Mouse (Mus musculus) liver, embryonic 13.5 days (tissue): ENCODE measurements around the gene Hsd11b1. TPM values are rescaled to one million over a fixed set of nuclear protein-coding genes. Genes with fewer than 3 reads are reported as not detected.
A peak's percentile ranks its signal among the peaks of the same experiment; 100 is the strongest.

Experiments
- ATAC-seq: fragments of 200-750 bp; cut with Nextera tagmentation; 2 replicates; pipeline ENCODE4 v1.8.0; 2017; ENCODE audit warnings: low read depth, mild to moderate bottlenecking, moderate number of reproducible peaks, moderate library complexity
- DNase-seq: peaks from one replicate; pipeline ENCODE4 v3.0.0; 2022
- H3K27ac ChIP-seq: fragments of 300-500 bp; sonication (generic); 2 replicates; pipeline ENCODE4 v1.5.1; 2015; ENCODE audit warnings: moderate library complexity, mild to moderate bottlenecking, inconsistent platforms
- H3K27me3 ChIP-seq: fragments of 300-500 bp; sonication (generic); 2 replicates; pipeline ENCODE4 v1.6.1; 2015; ENCODE audit warnings: mild to moderate bottlenecking, inconsistent platforms
- H3K36me3 ChIP-seq: fragments of 300-500 bp; sonication (generic); 2 replicates; pipeline ENCODE4 v1.6.1; 2015; ENCODE audit warnings: mild to moderate bottlenecking, inconsistent platforms
- H3K4me1 ChIP-seq: fragments of 300-500 bp; sonication (generic); replicated peaks from 2 replicates; pipeline ENCODE4 v1.6.1; 2015; ENCODE audit warnings: inconsistent platforms
- H3K4me2 ChIP-seq: fragments of 300-500 bp; sonication (generic); 2 replicates; pipeline ENCODE4 v1.6.1; 2015; ENCODE audit warnings: inconsistent platforms, mild to moderate bottlenecking, moderate library complexity
- H3K4me3 ChIP-seq: fragments of 300-500 bp; sonication (generic); replicated peaks from 2 replicates; pipeline ENCODE4 v1.5.1; 2015; ENCODE audit warnings: mild to moderate bottlenecking, inconsistent platforms
- H3K9ac ChIP-seq: fragments of 300-500 bp; sonication (generic); 2 replicates; pipeline ENCODE4 v1.6.1; 2015; ENCODE audit warnings: mild to moderate bottlenecking, inconsistent platforms
- H3K9me3 ChIP-seq: fragments of 300-500 bp; sonication (generic); replicated peaks from 2 replicates; pipeline ENCODE4 v1.6.1; 2016; ENCODE audit warnings: inconsistent platforms
- WGBS: fragments of 180-500 bp; shearing (Covaris S2); methylation state at CpG from one replicate; pipeline ENCODE4 v1.1.7; 2015; ENCODE audit not compliant: insufficient replicate concordance; 5-methylcytosine and 5-hydroxymethylcytosine counted together
- polyA plus RNA-seq: library from polyadenylated mRNA; unstranded; fragments of >200 nt; fragmentation: Nextera tagmentation; extraction: Ambion mirVana; gene quantifications from 2 replicates; pipeline ENCODE4 v1.2.1, GENCODE M21; 2015

Gene Hsd11b1
- polyA plus RNA-seq, result 2.0 and 2.1 TPM in 2 replicates

GRCm38 (mm10) chr1:193263955-193264598, at the start of gene Hsd11b1:
Gene Hsd11b1, minus strand, starts transcription at chr1:193264075.
- WGBS, result 28% methylated on average over 5 of the region's 5 CpGs

DNA sequence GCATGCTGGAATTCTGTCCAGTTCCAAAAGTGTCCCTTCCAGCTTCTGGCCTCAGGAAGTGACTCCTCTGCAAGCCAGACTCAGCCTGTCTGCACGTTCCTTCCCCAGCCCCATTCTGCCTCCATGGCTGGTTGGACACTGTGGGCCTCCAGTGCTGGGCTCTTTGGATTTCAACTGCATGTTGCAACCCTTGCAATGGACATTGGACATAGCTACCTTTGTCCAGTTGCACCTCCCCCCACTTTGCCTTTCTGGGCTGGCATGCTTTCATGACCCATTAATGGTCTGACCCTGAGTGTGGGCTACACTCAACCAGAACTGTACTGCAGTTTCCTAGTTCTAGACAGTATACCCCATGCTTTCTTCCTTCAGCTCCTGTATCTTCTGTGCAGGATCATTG, 47.7 kb upstream of the Hsd11b1 start:
- H3K4me1 ChIP-seq, result peaks cover 16% of the 10 kb centered on the region
- DNase-seq (no peak), ATAC-seq (peak; percentile 76)
- no peaks in the 10 kb centered on the region for H3K27me3 ChIP-seq
- no peaks in the 10 kb centered on the region for H3K36me3 ChIP-seq
- no peak overlapping the region for H3K4me3 ChIP-seq
- no peak overlapping the region for H3K4me2 ChIP-seq
- no peaks in the 10 kb centered on the region for H3K9me3 ChIP-seq
- WGBS, result 46% methylated on average over 1 of the region's 1 CpGs
- H3K9ac ChIP-seq, result no peak overlapping the region
- peak overlapping the region; percentile 66 for H3K27ac ChIP-seq

More at GRCm38 (mm10) chr1:193263955-193264598, at the start of gene Hsd11b1:
- Histone ChIP-seq H3K4me1 (no peaks in the 10 kb centered on the region), H3K9me3 (no peaks in the 10 kb centered on the region), H3K4me3 (no peak within 1 kb of the TSS), H3K36me3 (no peaks in the 10 kb centered on the region), H3K27me3 (no peaks in the 10 kb centered on the region), H3K9ac (no peak within 1 kb of the TSS), H3K27ac (no peak within 1 kb of the TSS), H3K4me2 (no peak within 1 kb of the TSS)
- DNase-seq, result no peak
- ATAC-seq, result no peak

GRCm38 (mm10) chr1:193310519-193311085, 46.7 kb upstream of the Hsd11b1 start:
- DNase-seq, result no peak
- Histone ChIP-seq H3K4me1 (peaks cover 16% of the 10 kb centered on the region), H3K36me3 (no peaks in the 10 kb centered on the region), H3K27ac (no peak overlapping the region), H3K9me3 (no peaks in the 10 kb centered on the region), H3K9ac (no peak overlapping the region), H3K4me2 (no peak overlapping the region), H3K27me3 (no peaks in the 10 kb centered on the region), H3K4me3 (no peak overlapping the region)
- ATAC-seq, result no peak
- 55% methylated on average over 3 of the region's 3 CpGs for WGBS

DNA sequence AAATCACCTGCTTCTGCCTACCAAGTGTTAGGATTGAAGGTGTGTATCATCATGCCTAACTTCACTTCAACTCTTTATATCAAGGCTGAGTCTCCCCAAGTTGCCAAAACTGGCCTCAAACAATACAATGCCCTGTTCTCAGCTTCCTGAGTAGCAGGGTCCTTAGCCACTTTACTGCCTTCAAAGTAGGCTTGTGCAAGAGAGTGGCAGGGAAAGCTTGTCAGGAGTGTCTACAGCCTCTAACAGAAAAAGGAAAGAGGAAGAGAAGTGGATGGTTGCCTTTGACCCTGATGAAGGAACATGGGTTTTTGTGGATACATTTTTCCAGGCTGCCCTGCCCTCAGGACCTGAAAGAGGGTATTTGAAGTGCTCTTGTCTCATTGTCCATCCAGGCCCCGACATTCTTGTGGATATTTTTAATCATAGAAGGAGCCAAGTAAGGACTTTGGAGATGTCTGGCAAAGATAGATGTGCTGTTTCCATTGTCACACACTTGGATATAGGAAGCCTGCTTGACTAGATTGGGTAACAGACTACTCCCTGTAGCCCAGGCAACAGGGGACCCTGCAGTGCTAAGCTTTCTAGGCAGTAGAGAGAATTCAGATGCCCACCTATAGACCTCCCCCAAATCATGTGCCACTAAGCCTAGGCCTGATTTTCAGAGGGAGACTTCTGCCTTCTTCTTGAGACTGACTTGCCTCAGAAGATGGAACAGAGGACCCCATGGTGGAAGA, 46.1 kb upstream of the Hsd11b1 start:
- Histone ChIP-seq H3K9ac (no peak overlapping the region), H3K4me3 (no peak overlapping the region), H3K27me3 (no peaks in the 10 kb centered on the region), H3K4me1 (peaks cover 16% of the 10 kb centered on the region), H3K4me2 (no peak overlapping the region), H3K36me3 (no peaks in the 10 kb centered on the region), H3K9me3 (no peaks in the 10 kb centered on the region), H3K27ac (no peak overlapping the region)
- WGBS, result 28% methylated on average over 1 of the region's 1 CpGs
- DNase-seq, result no peak
- ATAC-seq, result no peak

DNA sequence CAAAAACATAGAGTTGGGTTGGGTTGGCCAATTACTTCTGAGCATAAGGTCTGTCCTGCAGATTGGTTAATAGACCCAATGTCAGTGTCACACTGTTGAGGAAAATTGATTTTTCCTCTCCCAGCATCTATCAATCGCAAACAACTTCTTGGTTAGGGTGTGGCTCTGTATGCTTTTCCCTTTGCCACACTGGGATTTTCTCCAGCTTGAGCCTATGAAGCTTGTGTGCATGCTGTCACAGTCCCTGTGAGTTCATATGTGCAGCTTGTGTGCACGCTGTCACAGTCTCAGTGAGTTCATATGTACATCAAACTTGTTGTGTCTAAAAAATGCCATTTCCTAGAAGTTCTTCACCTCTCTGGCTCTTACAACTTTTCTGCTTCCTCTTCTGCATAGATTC, 43.0 kb upstream of the Hsd11b1 start:
- Histone ChIP-seq H3K27me3 (no peaks in the 10 kb centered on the region), H3K4me3 (no peak overlapping the region), H3K36me3 (no peaks in the 10 kb centered on the region), H3K27ac (no peak overlapping the region), H3K4me2 (no peak overlapping the region), H3K4me1 (peaks cover 13% of the 10 kb centered on the region), H3K9me3 (no peaks in the 10 kb centered on the region), H3K9ac (no peak overlapping the region)
- no peak for ATAC-seq
- DNase-seq, result no peak
- 68% methylated on average over 2 of the region's 2 CpGs for WGBS

DNA sequence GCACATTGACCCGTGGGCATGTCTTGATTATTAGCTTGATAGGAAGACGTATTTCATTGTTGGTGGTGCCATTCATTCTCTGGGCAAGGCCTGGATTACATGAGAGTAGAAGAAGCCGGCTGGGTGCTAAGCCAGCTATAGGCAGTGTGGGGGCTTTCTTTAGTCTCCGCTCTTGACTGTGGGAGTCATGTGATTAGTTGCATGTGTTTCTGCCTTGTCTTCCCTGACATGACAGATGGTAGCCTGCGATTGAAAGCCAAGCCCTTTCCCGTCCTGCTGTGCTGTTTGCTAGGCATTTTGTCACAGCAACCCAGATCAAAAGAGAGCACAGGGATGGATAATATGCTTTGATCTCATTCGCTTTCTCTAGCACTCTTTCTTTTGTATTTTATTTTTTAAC, 41.5 kb upstream of the Hsd11b1 start:
- DNase-seq, result no peak
- WGBS, result 53% methylated on average over 7 of the region's 7 CpGs
- H3K27me3 ChIP-seq, result no peaks in the 10 kb centered on the region
- H3K4me3 ChIP-seq, result no peak overlapping the region
- ATAC-seq, result no peak
- H3K4me1 ChIP-seq, result peaks cover 7% of the 10 kb centered on the region; the same call in 1 of the 2 replicates
- H3K36me3 ChIP-seq, result no peaks in the 10 kb centered on the region
- H3K9me3 ChIP-seq, result no peaks in the 10 kb centered on the region
- H3K4me2 ChIP-seq, result no peak overlapping the region
- H3K9ac ChIP-seq, result no peak overlapping the region
- no peak overlapping the region for H3K27ac ChIP-seq

DNA sequence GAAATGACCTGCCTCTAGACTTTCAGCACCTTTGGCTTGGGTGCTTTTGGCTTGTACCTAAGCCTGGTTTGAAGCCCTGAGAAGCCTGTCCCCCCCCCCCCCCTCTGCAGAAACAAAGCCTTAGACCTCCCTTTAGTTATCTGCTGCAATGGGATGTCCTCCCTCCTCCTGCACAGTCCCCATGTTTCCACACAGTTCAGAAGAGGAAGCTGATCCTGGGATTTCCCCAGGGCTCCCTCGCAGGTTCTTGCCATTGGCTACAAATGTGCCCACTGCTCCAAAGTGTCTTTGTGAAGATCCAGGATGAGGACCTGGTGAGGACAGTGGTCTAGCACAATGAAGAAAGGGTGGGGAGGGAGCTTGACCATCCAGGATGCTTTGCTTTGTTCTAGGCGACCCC, 39.2 kb upstream of the Hsd11b1 start:
- Histone ChIP-seq H3K27me3 (no peaks in the 10 kb centered on the region), H3K9me3 (no peaks in the 10 kb centered on the region), H3K4me2 (no peak overlapping the region), H3K4me3 (no peak overlapping the region), H3K36me3 (no peaks in the 10 kb centered on the region), H3K4me1 (0 out of 2 replicates have a peak, but pooled peaks cover 2% of the 10 kb centered on the region), H3K9ac (no peak overlapping the region), H3K27ac (no peak overlapping the region)
- WGBS, result 50% methylated on average over 2 of the region's 2 CpGs
- no peak for DNase-seq
- ATAC-seq, result no peak

DNA sequence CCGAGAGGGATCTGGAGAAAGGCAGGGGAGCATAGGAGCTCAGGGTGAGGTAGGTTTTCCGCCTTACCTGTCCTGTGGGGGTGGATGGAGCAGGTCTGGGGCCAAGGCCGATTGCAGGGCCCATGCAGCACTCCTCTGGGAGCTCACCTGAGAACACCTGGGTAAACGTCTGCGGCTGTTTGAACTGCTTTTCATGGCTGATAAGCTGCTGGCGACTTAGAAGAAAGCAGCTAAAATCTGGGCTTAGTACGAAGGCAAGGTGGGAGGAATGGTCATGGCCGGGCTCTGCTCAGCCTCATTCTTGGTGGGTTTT, 38.2 kb upstream of the Hsd11b1 start:
- no peak overlapping the region for H3K9ac ChIP-seq
- no peaks in the 10 kb centered on the region for H3K9me3 ChIP-seq
- H3K27me3 ChIP-seq, result no peaks in the 10 kb centered on the region
- no peaks in the 10 kb centered on the region for H3K36me3 ChIP-seq
- no peak overlapping the region for H3K27ac ChIP-seq
- 0 out of 2 replicates have a peak, but pooled peaks cover 2% of the 10 kb centered on the region for H3K4me1 ChIP-seq
- ATAC-seq (no peak), DNase-seq (no peak)
- 46% methylated on average over 8 of the region's 8 CpGs for WGBS
- H3K4me2 ChIP-seq, result no peak overlapping the region
- no peak overlapping the region for H3K4me3 ChIP-seq

- no peak overlapping the region for H3K27ac ChIP-seq
- no peaks in the 10 kb centered on the region for H3K9me3 ChIP-seq
- 51% methylated on average over 6 of the region's 6 CpGs for WGBS
- DNase-seq (no peak), ATAC-seq (0 out of 2 replicates have a peak, but pooled peaks have one; percentile 25)
- H3K27me3 ChIP-seq, result no peaks in the 10 kb centered on the region
- no peak overlapping the region for H3K4me2 ChIP-seq
- H3K4me3 ChIP-seq, result no peak overlapping the region
- H3K36me3 ChIP-seq, result no peaks in the 10 kb centered on the region
- H3K9ac ChIP-seq, result no peak overlapping the region
- H3K4me1 ChIP-seq, result 0 out of 2 replicates have a peak, but pooled peaks cover 2% of the 10 kb centered on the region
Measured at GRCm38 (mm10) chr1:193301216-193302092, 37.6 kb upstream of the Hsd11b1 start.

DNA sequence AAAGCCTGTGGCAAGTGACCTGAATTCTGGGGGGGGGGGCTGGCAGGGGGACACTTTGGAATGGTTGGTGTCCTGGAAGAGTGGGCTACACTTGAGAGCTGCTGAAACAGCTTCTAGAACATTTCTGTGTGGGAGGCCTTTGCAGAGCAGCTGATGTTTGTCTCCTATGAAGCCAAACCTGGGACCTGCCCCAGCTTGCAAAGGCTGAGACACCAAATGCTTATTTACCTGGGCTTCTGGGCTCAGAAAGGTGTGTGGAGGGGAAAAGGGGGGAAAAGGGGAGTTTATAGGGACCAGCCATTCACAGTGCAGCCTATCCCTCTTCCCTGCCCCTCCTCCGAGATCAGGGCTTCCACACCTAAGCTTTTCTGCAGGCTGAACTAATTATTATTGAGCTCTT, 36.1 kb upstream of the Hsd11b1 start:
- H3K36me3 ChIP-seq, result no peaks in the 10 kb centered on the region
- H3K27me3 ChIP-seq, result no peaks in the 10 kb centered on the region
- no peak overlapping the region for H3K9ac ChIP-seq
- H3K4me3 ChIP-seq, result no peak overlapping the region
- 0 out of 2 replicates have a peak, but pooled peaks cover 2% of the 10 kb centered on the region for H3K4me1 ChIP-seq
- ATAC-seq (no peak), DNase-seq (no peak)
- WGBS, result 39% methylated on average over 1 of the region's 1 CpGs
- H3K9me3 ChIP-seq, result no peaks in the 10 kb centered on the region
- H3K4me2 ChIP-seq, result no peak overlapping the region
- H3K27ac ChIP-seq, result no peak overlapping the region
